Mouse (Mus musculus): ENCODE measurements around the gene Zfp526. TPM values are rescaled to one million over a fixed set of nuclear protein-coding genes. Genes with fewer than 3 reads are reported as not detected.

The Zfp526 gene
- polyA plus RNA-seq, 1 experiment from 2014 or later = 2.2 TPM

DNA sequence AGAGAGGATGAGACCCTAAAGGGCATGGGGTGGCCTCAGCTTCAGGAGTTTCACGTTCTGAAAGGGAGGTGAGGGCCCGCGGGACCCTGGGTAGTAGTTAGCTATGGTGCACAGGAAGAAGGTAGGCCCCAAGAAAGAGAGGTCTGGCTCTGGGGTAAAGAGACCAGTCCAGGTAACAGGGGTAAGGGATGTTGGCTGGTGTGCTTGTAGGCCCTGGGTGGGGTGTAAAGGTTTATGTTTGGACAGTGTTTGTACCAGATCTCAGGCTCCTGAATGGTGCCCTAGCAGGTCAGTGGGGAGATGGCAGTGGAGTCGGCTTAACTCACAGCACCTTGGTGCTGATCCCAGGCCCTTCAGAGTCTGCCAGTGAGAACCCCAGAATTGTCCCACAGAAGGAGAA, 47.8 kb downstream of the Zfp526 start:
- H3K27me3 ChIP-seq (ENCODE audit: control insufficient read depth, insufficient read depth, low read length) = no peaks in the 10 kb centered on the region
- peak overlapping the region; percentile 84 for H3K27ac ChIP-seq (ENCODE audit: low read length)
- WGBS = 30% methylated on average over 4 of the region's 4 CpGs
- H3K9ac ChIP-seq (ENCODE audit: low read length) = peak overlapping the region; percentile 92
- 0 out of 2 replicates have a peak, but pooled peaks cover 5% of the 10 kb centered on the region for H3K36me3 ChIP-seq (ENCODE audit: control insufficient read depth, insufficient read depth)
- H3K4me1 ChIP-seq (ENCODE audit: control insufficient read depth, insufficient read depth, low read length) = peaks cover 26% of the 10 kb centered on the region
- no peaks in the 10 kb centered on the region for H3K9me3 ChIP-seq (replicated peaks; ENCODE audit: control insufficient read depth, low read length)
- peak overlapping the region; percentile 74 for H3K4me2 ChIP-seq (ENCODE audit: low read depth, low read length)
- ATAC-seq (replicated peaks; ENCODE audit: extremely low read depth, insufficient read depth, low FRiP score) = no peak
- peak overlapping the region; percentile 89 for H3K4me3 ChIP-seq (ENCODE audit: low read length)

DNA sequence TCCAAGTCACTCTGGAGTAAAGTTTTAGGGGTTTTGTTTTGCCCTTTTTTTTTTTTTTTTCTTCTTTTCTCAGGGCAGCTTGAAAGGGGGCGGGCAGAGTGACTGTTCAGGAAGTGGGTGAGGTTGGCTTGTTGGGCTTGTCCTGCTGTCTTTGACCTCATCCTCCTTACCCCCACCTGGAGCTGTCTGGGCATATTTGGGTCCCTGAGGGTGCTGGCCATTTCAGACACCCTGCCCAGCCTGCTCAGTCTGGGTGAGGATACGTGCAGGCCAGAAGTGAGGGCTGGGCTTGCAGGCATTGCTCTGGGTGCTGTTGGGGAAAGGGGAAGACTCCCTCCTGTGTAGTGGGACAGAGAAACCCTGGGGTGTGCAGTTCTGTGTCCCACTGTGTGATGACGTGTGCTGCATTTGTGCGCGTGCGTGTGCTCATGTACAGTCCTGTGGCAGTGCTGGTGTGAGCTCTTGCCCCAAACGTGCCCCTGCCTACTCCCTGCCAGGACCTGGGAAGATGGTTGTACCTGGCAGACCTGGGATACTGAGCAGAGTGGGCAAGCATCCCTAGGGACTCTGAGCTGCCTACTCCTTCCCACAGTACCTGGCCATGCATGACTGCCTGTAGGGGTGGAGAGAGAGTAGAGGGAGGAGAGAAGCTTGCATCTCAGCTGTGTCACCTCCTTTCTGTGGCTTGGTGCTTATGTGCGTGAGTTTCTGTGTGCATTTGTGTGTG, 48.5 kb downstream of the Zfp526 start:
- H3K27ac ChIP-seq (ENCODE audit: low read length) = peak overlapping the region; percentile 84
- no peak for ATAC-seq (replicated peaks; ENCODE audit: extremely low read depth, insufficient read depth, low FRiP score)
- H3K4me1 ChIP-seq (ENCODE audit: control insufficient read depth, insufficient read depth, low read length) = peaks cover 33% of the 10 kb centered on the region

DNA sequence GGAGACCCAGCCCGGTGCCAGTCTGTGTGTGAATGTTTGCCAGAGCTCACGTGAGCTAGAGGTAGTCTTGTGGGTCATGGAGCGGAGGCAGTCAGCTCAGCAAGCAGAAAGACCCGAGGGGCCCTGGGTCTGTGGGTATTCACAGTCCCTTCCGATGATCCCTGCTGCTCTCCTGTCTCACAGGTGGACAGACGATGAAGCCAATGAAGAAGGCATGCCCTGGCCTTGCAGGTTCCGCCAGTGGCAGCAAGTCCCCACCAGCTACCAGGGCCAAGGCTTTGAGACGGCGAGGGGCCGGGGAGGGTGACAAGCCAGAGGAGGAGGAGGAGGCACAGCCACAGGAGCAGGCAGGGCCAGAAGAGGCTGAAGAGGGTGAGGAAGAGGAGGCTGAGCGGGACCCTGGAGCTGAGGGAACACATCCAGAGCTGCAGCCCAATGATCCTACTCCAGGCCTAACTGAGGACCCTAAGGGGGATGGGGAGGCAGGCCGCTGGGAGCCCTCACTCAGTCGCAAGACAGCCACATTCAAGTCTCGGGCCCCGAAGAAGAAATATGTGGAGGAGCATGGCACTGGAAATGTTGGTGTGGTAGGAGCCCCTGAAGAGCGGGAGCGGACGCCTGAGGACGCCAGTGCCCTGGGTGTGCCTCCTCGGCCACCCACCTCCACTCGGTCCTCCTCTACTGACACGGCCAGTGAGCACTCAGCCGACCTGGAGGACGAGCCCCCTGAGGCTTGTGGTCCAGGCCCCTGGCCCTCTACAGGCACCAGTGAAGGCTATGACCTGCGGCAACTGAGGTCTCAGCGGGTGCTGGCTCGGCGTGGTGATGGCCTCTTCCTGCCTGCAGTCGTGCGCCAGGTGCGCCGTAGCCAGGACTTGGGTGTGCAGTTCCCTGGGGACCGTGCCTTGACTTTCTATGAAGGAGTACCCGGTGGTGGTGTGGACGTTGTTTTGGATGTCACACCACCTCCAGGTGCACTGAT, 49.7 kb downstream of the Zfp526 start:
- H3K27me3 ChIP-seq (ENCODE audit: control insufficient read depth, insufficient read depth, low read length) = no peaks in the 10 kb centered on the region
- ATAC-seq (replicated peaks; ENCODE audit: extremely low read depth, insufficient read depth, low FRiP score) = no peak
- 89% methylated on average over 35 of the region's 35 CpGs for WGBS
- no peak overlapping the region for H3K4me3 ChIP-seq (ENCODE audit: low read length)
- peaks cover 45% of the 10 kb centered on the region for H3K4me1 ChIP-seq (ENCODE audit: control insufficient read depth, insufficient read depth, low read length)
- no peaks in the 10 kb centered on the region for H3K9me3 ChIP-seq (replicated peaks; ENCODE audit: control insufficient read depth, low read length)
- peak overlapping the region; percentile 7; the same call in 1 of the 2 replicates for H3K9ac ChIP-seq (ENCODE audit: low read length)
- no peak overlapping the region for H3K4me2 ChIP-seq (ENCODE audit: low read depth, low read length)
- 0 out of 2 replicates have a peak, but pooled peaks cover 5% of the 10 kb centered on the region for H3K36me3 ChIP-seq (ENCODE audit: control insufficient read depth, insufficient read depth)
- no peak overlapping the region for H3K27ac ChIP-seq (ENCODE audit: low read length)

More for the DNA sequence above, 48.5 kb downstream of the Zfp526 start:
- no peaks in the 10 kb centered on the region for H3K9me3 ChIP-seq (replicated peaks; ENCODE audit: control insufficient read depth, low read length)
- 78% methylated on average over 8 of the region's 8 CpGs for WGBS
- 0 out of 2 replicates have a peak, but pooled peaks cover 5% of the 10 kb centered on the region for H3K36me3 ChIP-seq (ENCODE audit: control insufficient read depth, insufficient read depth)
- H3K4me3 ChIP-seq (ENCODE audit: low read length) = peak overlapping the region; percentile 89
- H3K9ac ChIP-seq (ENCODE audit: low read length) = peak overlapping the region; percentile 92
- no peaks in the 10 kb centered on the region for H3K27me3 ChIP-seq (ENCODE audit: control insufficient read depth, insufficient read depth, low read length)
- H3K4me2 ChIP-seq (ENCODE audit: low read depth, low read length) = peak overlapping the region; percentile 74

DNA sequence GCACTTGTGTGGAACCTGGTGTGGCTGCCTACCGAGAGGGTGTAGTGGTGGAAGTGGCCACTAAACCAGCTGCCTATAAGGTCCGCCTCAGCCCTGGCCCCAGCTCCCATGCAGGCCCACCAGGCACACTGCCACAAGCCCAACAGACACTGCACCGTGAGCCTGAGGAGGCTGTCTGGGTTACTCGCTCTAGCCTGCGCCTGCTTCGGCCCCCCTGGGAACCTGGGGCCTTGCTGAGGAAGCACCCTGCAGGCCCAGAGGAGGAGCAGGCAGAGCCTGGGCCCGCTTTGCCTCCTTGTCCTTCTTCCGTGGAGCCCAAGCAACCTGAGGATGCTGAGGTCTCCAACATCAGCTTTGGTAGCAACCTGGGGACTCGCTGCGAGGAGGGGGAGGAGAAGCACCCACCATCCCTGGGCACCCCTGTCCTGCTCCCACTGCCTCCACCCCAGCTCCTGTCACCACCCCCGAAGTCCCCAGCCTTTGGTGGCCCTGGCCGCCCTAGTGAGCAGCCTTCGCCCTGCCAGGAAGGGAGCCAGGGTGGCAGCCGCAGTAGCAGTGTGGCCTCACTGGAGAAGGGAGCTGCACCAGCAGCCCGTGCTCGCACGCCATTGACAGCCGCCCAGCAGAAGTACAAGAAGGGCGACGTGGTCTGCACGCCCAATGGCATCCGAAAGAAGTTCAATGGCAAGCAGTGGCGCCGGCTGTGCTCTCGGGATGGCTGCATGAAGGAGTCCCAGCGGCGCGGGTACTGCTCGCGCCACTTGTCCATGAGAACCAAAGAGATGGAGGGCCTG, 50.6 kb downstream of the Zfp526 start:
- WGBS = 80% methylated on average over 30 of the region's 30 CpGs
- Histone ChIP-seq H3K4me2 (ENCODE audit: low read depth, low read length) (no peak overlapping the region), H3K4me3 (ENCODE audit: low read length) (no peak overlapping the region), H3K27ac (ENCODE audit: low read length) (no peak overlapping the region), H3K9ac (ENCODE audit: low read length) (no peak overlapping the region), H3K9me3 (replicated peaks; ENCODE audit: control insufficient read depth, low read length) (no peaks in the 10 kb centered on the region), H3K36me3 (ENCODE audit: control insufficient read depth, insufficient read depth) (0 out of 2 replicates have a peak, but pooled peaks cover 5% of the 10 kb centered on the region), H3K27me3 (ENCODE audit: control insufficient read depth, insufficient read depth, low read length) (no peaks in the 10 kb centered on the region), H3K4me1 (ENCODE audit: control insufficient read depth, insufficient read depth, low read length) (peaks cover 51% of the 10 kb centered on the region)
- no peak for ATAC-seq (replicated peaks; ENCODE audit: extremely low read depth, insufficient read depth, low FRiP score)

DNA sequence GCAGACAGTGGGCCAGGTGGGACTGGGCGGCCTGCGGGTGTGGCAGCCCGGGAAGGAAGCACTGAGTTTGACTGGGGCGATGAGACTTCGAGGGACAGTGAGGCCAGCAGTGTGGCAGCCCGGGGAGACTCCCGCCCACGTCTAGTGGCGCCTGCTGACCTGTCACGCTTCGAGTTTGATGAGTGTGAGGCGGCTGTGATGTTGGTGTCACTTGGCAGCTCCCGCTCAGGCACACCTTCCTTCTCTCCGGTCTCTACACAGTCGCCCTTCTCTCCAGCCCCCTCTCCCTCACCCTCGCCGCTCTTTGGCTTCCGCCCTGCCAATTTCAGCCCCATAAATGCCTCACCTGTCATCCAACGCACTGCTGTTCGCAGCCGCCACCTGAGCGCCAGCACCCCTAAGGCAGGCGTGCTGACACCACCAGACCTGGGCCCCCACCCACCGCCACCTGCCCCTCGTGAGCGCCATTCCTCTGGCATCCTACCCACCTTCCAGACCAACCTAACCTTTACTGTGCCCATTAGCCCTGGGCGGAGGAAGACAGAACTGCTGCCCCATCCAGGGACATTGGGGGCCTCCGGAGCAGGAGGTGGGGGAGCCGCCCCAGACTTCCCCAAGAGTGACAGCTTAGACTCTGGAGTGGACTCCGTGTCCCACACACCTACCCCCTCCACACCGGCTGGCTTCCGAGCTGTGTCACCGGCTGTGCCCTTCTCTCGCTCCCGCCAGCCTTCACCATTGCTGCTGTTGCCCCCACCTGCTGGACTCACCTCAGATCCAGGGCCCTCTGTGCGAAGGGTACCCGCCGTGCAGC, 51.4 kb downstream of the Zfp526 start:
- Histone ChIP-seq H3K4me2 (ENCODE audit: low read depth, low read length) (no peak overlapping the region), H3K9ac (ENCODE audit: low read length) (no peak overlapping the region), H3K27ac (ENCODE audit: low read length) (no peak overlapping the region), H3K9me3 (replicated peaks; ENCODE audit: control insufficient read depth, low read length) (no peaks in the 10 kb centered on the region), H3K27me3 (ENCODE audit: control insufficient read depth, insufficient read depth, low read length) (no peaks in the 10 kb centered on the region), H3K4me1 (ENCODE audit: control insufficient read depth, insufficient read depth, low read length) (peaks cover 56% of the 10 kb centered on the region), H3K4me3 (ENCODE audit: low read length) (no peak overlapping the region), H3K36me3 (ENCODE audit: control insufficient read depth, insufficient read depth) (0 out of 2 replicates have a peak, but pooled peaks cover 5% of the 10 kb centered on the region)
- no peak for ATAC-seq (replicated peaks; ENCODE audit: extremely low read depth, insufficient read depth, low FRiP score)
- 80% methylated on average over 38 of the region's 38 CpGs for WGBS

DNA sequence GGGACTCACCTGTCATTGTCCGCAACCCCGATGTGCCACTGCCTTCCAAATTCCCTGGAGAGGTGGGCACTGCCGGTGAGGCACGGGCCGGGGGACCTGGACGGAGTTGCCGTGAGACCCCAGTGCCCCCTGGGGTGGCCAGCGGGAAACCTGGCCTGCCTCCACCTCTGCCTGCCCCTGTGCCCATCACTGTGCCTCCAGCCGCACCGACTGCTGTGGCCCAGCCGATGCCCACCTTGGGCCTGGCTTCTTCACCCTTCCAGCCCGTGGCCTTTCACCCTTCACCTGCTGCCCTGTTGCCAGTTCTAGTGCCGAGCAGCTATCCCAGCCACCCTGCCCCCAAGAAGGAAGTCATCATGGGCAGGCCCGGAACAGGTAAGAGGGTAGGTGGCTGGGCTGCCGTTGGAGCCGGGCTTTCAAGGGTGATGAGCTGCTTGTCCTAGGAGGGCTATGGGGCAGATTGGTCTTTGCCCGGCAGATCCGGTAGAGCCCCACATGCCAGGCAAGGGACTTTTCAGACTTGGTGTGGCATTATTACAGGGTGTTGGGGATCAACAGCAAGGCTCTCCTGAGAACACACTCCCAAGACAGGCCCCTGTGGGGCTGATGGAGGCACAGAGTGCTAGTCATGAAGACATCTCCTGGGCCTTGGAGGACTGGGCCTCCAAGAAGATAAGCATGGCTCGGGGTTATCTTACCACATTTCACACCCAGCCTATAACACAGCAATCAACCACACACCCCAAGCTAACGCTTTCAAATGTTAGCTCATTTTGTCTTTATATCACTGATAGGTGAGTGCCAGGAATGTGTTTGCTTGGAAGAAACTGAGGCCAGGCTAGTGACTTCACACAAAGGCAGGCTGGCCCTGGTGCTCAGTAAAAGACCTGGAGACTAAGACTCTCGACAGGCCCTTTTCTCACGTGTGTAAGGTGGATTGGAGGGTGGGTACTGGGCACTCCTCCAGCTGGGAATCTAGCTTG, 52.3 kb downstream of the Zfp526 start:
- Histone ChIP-seq H3K4me3 (ENCODE audit: low read length) (no peak overlapping the region), H3K36me3 (ENCODE audit: control insufficient read depth, insufficient read depth) (0 out of 2 replicates have a peak, but pooled peaks cover 5% of the 10 kb centered on the region), H3K4me1 (ENCODE audit: control insufficient read depth, insufficient read depth, low read length) (peaks cover 61% of the 10 kb centered on the region), H3K9me3 (replicated peaks; ENCODE audit: control insufficient read depth, low read length) (no peaks in the 10 kb centered on the region), H3K9ac (ENCODE audit: low read length) (peak overlapping the region; percentile 32; the same call in 1 of the 2 replicates), H3K27me3 (ENCODE audit: control insufficient read depth, insufficient read depth, low read length) (no peaks in the 10 kb centered on the region), H3K27ac (ENCODE audit: low read length) (peak overlapping the region; percentile 40; the same call in 1 of the 2 replicates), H3K4me2 (ENCODE audit: low read depth, low read length) (no peak overlapping the region)
- WGBS = 79% methylated on average over 22 of the region's 22 CpGs
- no peak for ATAC-seq (replicated peaks; ENCODE audit: extremely low read depth, insufficient read depth, low FRiP score)

DNA sequence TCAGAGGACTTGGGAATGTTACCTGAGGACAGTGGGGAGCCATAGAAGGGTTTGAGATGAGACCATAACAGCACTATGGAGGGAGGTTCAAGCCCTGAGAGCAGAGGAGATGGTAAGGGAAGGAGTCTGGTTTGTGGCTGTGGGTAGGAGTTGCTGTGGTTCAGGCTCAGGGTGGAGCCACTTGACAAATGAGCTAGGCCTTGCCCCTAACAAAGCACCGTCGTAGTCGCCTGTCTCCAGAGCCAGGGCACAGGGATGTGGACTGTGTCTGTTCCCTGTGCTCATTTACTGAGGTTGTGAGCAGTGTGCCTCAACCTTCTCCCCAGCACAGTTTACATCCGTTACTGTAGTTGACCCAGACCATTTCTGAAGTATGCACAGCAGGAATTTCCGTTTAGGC, 53.3 kb downstream of the Zfp526 start:
- peak overlapping the region; percentile 40; the same call in 1 of the 2 replicates for H3K27ac ChIP-seq (ENCODE audit: low read length)
- H3K4me1 ChIP-seq (ENCODE audit: control insufficient read depth, insufficient read depth, low read length) = peaks cover 54% of the 10 kb centered on the region
- H3K4me3 ChIP-seq (ENCODE audit: low read length) = no peak overlapping the region
- no peaks in the 10 kb centered on the region for H3K9me3 ChIP-seq (replicated peaks; ENCODE audit: control insufficient read depth, low read length)
- no peaks in the 10 kb centered on the region for H3K27me3 ChIP-seq (ENCODE audit: control insufficient read depth, insufficient read depth, low read length)
- 45% methylated on average over 5 of the region's 5 CpGs for WGBS
- H3K4me2 ChIP-seq (ENCODE audit: low read depth, low read length) = no peak overlapping the region
- no peak for ATAC-seq (replicated peaks; ENCODE audit: extremely low read depth, insufficient read depth, low FRiP score)
- 0 out of 2 replicates have a peak, but pooled peaks cover 5% of the 10 kb centered on the region for H3K36me3 ChIP-seq (ENCODE audit: control insufficient read depth, insufficient read depth)
- peak overlapping the region; percentile 64; the same call in 1 of the 2 replicates for H3K9ac ChIP-seq (ENCODE audit: low read length)
